Mouse (Mus musculus): ENCODE measurements around the gene Gtse1.

DNA sequence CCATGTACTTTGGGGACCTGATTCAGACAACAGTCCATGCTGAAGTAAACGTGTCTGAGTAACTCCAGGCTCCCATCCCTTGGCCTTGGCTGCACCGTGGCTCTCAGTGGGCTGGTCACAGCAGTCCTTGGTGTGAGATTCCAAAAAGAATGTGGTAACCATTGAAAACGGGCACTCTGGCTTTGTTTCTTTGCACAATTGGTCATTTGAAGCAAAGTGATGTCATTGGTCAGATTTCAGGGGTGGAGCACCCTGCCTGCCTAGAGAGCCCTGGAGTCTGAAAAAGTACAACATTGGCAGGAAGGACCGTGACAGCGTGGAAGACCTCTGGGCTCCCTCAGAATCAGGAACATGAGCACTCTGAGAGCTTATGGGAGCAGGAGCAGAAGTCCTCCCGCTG lies 39.9 kb downstream of the Gtse1 start:
- TF ChIP-seq POLR2A (IDR thresholded peaks at IDR 0.05; ENCODE audit: insufficient read depth, low read depth, low read length) (no peak), CTCF (IDR thresholded peaks at IDR 0.05; ENCODE audit: insufficient read depth, low read depth, low read length) (no peak)

All from olfactory bulb, adult 2 months (tissue).